Mouse (Mus musculus): ENCODE results near the gene Wnt10a.

- TF ChIP-seq CTCF (IDR thresholded peaks at IDR 0.05) (no peak), POLR2A (IDR thresholded peaks at IDR 0.05; ENCODE audit: insufficient read depth, low read depth, low read length) (no peak)
Measured at GRCm38 (mm10) chr1:74805340-74805835, 14.1 kb downstream of the Wnt10a start.

Data from heart, adult 2 months (tissue).